Mouse (Mus musculus) macrophage (primary cell): Measurements from ENCODE around the gene Ipo7. TPM values are rescaled to one million over a fixed set of nuclear protein-coding genes. Genes with fewer than 3 reads are reported as not detected.

ENCODE experiments used
- H3K27ac ChIP-seq: fragments of 350-480 bp; formaldehyde crosslinking; 2 replicates; pipeline ENCODE4 v1.9.0; 2021
- H3K36me3 ChIP-seq: fragments of 350-480 bp; formaldehyde crosslinking; 2 replicates; pipeline ENCODE4 v1.9.0; 2021; ENCODE audit errors: inconsistent target
- H3K4me3 ChIP-seq: fragments of 350-480 bp; formaldehyde crosslinking; 2 replicates; pipeline ENCODE4 v1.9.0; 2021; ENCODE audit errors: inconsistent target
- H3K79me2 ChIP-seq: fragments of 350-480 bp; formaldehyde crosslinking; 2 replicates; pipeline ENCODE4 v1.9.0; 2021; ENCODE audit errors: inconsistent target
- WGBS: methylation state at CpG from one replicate; pipeline ENCODE4 v1.1.7; 2026; ENCODE audit warnings: inconsistent platforms; ENCODE audit not compliant: missing documents; 5-methylcytosine and 5-hydroxymethylcytosine counted together
- polyA plus RNA-seq: library from polyadenylated mRNA; stranded (reverse); fragments of 250-400 nt; gene quantifications from 3 replicates; pipeline ENCODE4 v1.2.4, GENCODE M21; 2018; ENCODE audit warnings: inconsistent platforms

Ipo7 gene
- polyA plus RNA-seq, 1 experiment from 2014 or later, result 47.9 TPM

DNA sequence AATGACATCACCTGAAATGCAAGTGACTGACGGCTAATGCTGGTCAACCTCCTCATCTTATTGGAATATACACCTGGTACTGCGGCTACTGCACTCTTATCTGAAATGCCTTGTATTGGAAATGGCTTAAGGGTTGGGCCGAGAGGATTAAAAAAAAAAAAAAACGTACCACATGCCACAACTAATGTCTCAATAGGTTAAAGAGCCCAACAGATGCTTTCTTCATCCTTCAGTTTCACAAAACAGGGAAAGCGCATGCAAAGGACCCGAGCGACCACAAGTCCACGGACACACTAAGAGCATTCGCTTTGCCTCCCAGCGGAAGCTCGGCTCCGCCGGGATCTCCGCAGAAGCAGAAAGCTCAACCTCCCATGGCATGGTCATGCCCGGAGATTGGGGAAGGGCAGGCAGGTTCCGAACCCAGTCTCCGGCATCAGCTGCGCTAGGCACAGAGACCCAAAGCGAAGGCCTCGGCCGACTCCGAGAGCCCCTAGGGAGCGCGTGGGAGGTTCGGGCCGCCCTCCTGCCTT is 42.7 kb downstream of the Ipo7 start:
- WGBS, result 0% methylated on average over 26 of the region's 26 CpGs
- peak overlapping the region; percentile 94 for H3K4me3 ChIP-seq
- peak overlapping the region; percentile 97 for H3K27ac ChIP-seq
- H3K36me3 ChIP-seq, result peaks cover 9% of the 10 kb centered on the region; the same call in 1 of the 2 replicates
- peaks cover 47% of the 10 kb centered on the region for H3K79me2 ChIP-seq

DNA sequence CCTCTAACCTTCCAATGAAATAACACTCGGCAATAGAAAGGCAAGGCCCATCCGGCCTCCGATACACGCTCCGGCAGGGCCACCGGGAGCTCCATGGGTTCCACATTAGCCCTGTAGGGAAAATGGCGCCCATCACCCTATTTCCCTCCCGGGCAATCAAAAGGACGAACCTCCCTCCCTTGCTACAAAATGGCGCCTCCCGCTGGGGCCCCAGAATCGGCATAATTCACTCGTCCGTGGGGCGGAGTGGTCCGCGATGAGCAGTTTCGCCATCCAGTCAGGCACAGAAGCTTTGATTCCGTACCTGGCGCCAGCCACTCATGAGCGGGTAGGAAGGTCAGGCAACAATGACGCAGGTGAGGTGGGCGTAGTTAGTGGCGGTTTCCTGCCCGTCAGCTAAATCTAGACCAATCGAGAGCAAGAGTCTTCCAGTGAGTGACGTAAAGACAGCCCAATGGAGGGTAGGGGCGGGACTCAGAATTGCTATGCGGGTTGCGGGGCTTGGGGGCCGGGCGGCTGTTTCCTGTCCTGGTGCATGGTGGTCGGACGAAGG is 43.2 kb downstream of the Ipo7 start, which contains the start of gene Zfp143:
TSS of gene Zfp143 (plus strand) at position 19 of the 553 bp plus-strand sequence.
- Histone ChIP-seq H3K79me2 (peaks cover 52% of the 10 kb centered on the region), H3K27ac (peak within 1 kb of the TSS; percentile 97), H3K36me3 (0 out of 2 replicates have a peak, but pooled peaks cover 5% of the 10 kb centered on the region), H3K4me3 (peak within 1 kb of the TSS; percentile 94)
- WGBS, result under 1% methylated on average over 32 of the region's 34 CpGs

- peak overlapping the region; percentile 68 for H3K27ac ChIP-seq
- H3K79me2 ChIP-seq, result peaks cover 57% of the 10 kb centered on the region
- peak overlapping the region; percentile 28 for H3K4me3 ChIP-seq
- H3K36me3 ChIP-seq, result no peaks in the 10 kb centered on the region
- under 1% methylated on average over 45 of the region's 48 CpGs for WGBS
Measured at GRCm38 (mm10) chr7:110061752-110062273, 43.7 kb downstream of the Ipo7 start.

- H3K27ac ChIP-seq, result no peak overlapping the region
- peaks cover 77% of the 10 kb centered on the region for H3K79me2 ChIP-seq
- 95% methylated on average over 8 of the region's 9 CpGs for WGBS
- H3K36me3 ChIP-seq, result peaks cover 8% of the 10 kb centered on the region; the same call in 1 of the 2 replicates
- no peak overlapping the region for H3K4me3 ChIP-seq
Measured at GRCm38 (mm10) chr7:110063731-110064130, 45.7 kb downstream of the Ipo7 start.

DNA sequence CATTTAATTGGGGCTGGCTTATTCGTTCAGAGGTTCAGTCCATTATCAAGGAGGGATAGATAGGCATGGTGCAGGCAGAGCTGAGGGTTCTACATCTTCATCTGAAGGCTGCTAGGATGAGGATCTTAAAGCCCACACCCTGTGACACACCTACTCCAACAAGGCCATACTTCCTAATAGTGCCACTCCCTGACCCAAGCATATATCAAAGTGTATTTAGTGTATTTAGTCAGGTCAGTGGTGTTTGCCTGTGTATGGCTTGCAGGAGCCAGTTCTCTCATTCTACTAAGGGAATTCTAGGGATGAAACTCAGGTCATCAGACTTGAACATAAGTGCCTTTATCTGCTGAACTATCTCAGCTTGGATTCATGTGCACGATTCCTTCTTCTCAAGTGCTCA is 51.0 kb downstream of the Ipo7 start:
- 94% methylated on average over 2 of the region's 2 CpGs for WGBS
- peaks cover 50% of the 10 kb centered on the region for H3K79me2 ChIP-seq
- H3K4me3 ChIP-seq, result no peak overlapping the region
- H3K27ac ChIP-seq, result no peak overlapping the region
- peaks cover 41% of the 10 kb centered on the region for H3K36me3 ChIP-seq

- Histone ChIP-seq H3K27ac (no peak overlapping the region), H3K79me2 (no peaks in the 10 kb centered on the region), H3K4me3 (no peak overlapping the region), H3K36me3 (peaks cover 76% of the 10 kb centered on the region)
- 92% methylated on average over 4 of the region's 5 CpGs for WGBS
Measured at GRCm38 (mm10) chr7:110078168-110078567, 60.1 kb downstream of the Ipo7 start.

DNA sequence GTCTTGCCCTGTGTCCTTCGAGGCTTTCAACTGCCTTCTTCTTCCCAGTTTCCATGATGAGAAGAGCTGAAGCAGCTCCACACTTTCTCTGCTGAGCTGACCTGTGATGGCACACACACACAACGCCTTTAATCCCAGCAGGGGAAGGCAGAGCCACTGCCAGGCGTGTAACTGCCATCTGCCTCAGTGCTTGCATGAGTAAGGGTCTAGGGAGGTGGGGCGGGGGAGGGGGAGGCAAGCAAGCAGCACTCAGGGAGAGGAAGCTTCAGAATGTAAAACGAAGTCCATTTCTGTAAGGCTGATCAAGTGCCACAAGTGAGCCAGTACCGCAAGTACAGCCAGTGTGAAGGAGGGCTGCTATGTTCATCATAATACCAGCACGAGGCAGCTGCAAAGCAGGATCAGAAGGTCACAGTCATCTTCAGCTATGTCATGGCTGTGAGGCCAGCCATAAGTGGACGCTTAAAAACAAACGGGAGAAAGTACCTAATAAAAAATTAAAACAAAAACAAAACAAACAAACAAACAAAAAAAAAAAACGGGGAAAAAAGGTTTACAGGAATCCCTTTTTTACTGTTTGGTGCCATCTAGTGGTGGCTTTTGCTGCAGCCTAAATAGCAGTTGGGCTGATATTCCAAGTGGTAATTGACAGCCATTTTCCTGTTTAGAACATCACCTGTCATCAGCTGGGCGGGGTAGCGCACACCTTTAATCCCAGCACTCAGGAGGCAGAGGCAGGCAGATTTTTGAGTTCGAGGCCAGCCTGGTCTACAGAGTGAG is 65.5 kb downstream of the Ipo7 start:
- 77% methylated on average over 12 of the region's 13 CpGs for WGBS
- no peak overlapping the region for H3K4me3 ChIP-seq
- no peak overlapping the region for H3K27ac ChIP-seq
- H3K79me2 ChIP-seq, result no peaks in the 10 kb centered on the region
- peaks cover 83% of the 10 kb centered on the region for H3K36me3 ChIP-seq

DNA sequence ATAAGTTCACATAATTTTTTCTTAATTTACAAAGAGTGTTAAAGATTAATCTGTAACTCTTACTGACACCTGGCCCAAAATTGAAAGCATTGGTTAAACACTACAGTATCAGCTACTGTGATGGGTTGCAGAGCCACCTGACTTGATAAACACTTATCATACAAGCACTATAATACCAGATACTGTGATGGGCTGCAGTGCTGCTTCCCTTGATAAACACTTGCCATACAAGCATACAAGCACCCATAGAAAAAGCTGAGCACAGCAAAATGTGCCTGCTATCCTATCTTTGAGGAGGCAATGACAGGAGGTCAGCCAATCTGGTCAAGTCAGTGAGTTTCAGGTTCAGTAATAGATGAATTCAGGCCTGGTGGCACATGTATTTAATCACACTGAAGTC is 67.1 kb downstream of the Ipo7 start:
- Histone ChIP-seq H3K4me3 (no peak overlapping the region), H3K27ac (no peak overlapping the region), H3K79me2 (no peaks in the 10 kb centered on the region), H3K36me3 (peaks cover 77% of the 10 kb centered on the region)

DNA sequence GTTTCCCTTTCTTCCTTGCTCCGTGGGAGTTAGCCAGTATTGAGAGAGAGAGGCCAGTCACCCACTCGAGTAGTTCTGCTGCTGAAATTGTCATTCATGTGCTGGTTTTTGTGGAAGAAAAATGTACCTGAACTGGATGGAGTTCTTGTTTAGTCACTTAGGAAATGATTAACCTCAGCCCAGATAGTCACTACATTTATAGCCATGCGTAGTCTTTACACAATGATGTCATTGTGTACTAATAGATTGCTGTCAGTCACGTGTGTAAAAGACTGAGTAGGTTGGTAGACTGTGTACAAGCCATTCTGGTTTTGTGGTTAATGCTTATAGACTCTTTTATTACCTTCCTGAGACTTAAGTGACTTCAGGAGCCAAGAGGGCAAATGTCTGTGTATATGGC is 69.8 kb downstream of the Ipo7 start:
- no peak overlapping the region for H3K4me3 ChIP-seq
- H3K27ac ChIP-seq, result no peak overlapping the region
- peaks cover 78% of the 10 kb centered on the region for H3K36me3 ChIP-seq
- WGBS, result 95% methylated on average over 4 of the region's 4 CpGs
- H3K79me2 ChIP-seq, result no peaks in the 10 kb centered on the region

DNA sequence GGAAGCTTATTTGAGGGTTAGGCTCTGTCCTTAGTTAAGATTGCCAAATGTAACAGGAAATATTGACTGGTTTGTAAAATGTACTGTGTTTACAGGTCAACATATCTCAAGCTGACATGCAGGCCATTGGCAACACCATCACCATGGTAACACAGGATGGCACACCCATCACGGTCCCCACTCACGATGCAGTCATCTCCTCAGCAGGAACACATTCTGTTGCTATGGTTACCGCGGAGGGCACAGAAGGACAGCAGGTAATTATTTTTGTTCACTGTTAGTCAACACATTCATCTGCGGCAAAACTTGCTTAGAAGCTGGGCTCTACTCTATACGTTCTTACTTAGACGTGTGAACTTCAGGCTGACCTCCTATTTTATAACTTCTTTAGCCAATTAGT is 73.6 kb downstream of the Ipo7 start:
- 93% methylated on average over 7 of the region's 7 CpGs for WGBS
- Histone ChIP-seq H3K4me3 (no peak overlapping the region), H3K36me3 (peaks cover 69% of the 10 kb centered on the region), H3K27ac (no peak overlapping the region), H3K79me2 (no peaks in the 10 kb centered on the region)

DNA sequence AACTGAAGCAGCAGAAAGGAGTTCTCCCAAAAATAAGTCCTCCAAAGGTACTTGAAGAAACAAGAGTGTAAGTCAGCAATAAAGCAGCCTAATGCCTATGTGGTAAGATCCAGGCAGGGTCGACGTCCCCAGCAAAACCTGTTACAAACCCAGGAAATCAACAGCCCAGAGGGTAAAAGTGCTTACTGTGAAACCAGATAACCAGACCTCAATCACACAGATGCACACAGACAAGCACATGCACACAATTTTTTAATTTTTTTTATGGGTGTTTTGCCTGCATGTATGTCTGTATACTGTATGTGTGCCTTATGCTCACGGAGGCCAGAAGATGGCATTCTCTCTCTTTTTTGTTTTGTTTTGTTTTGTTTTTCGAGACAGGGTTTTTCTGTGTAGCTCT is 78.3 kb downstream of the Ipo7 start:
- peaks cover 40% of the 10 kb centered on the region for H3K36me3 ChIP-seq

DNA sequence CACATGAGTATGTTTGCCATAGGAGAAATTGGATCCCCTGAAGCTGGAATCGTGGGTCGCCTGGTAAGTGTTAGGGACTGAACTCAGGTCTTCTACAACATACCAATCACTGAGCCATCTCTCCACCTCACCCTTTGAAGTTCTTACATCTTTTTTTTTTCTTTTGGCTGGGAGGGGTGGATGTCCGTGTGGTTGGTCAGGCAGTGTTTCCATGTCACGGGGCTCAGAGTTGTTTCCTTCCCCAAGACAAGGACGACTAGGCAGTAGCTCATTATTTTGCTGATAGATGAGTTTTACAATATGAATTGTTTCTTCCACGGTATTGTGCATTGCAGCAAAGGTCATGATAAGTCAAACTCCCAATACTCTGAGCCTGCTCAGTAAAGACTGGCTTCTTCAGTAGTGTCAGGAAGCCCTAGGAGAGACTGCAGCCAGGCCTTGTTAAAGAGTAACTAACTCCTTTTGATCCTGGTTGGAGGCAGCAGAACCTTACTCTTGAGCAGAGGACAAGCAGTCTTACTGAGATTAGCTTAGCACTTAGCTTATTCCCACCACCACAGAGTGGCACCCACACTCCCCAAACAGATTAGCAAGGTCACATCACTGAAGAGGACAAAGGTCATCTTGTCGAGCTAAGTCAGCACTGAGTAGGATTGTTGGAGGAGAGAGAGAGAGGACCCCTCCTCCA is 79.2 kb downstream of the Ipo7 start:
- H3K27ac ChIP-seq, result peak overlapping the region; percentile 57

More for the DNA sequence above, 78.3 kb downstream of the Ipo7 start:
- 87% methylated on average over 4 of the region's 4 CpGs for WGBS
- no peak overlapping the region for H3K27ac ChIP-seq
- H3K4me3 ChIP-seq, result no peak overlapping the region
- H3K79me2 ChIP-seq, result no peaks in the 10 kb centered on the region

DNA sequence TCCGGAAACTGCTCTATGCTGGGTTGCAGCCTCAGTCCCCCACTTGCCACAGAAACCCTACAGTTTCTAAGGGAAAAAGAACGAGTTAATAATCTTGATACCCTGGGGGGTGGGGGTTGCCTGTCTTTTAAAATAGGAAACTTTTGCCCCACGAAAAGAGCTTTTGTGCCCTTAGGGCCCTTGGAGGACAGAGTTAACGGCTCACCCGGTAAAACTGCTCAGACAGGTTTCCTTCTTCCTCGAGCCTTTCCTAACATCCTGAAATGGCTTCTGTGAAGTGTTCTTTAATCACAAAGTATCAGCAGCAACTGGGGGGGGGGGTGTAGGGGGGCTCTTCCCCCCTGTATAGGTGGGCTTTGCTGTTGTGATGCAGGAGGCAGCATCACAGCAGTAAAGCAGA is 82.8 kb downstream of the Ipo7 start:
- Histone ChIP-seq H3K36me3 (peaks cover 1% of the 10 kb centered on the region; the same call in 1 of the 2 replicates), H3K27ac (no peak overlapping the region), H3K79me2 (no peaks in the 10 kb centered on the region), H3K4me3 (no peak overlapping the region)
- WGBS, result 69% methylated on average over 6 of the region's 6 CpGs

More for the DNA sequence above, 79.2 kb downstream of the Ipo7 start:
- Histone ChIP-seq H3K4me3 (no peak overlapping the region), H3K79me2 (no peaks in the 10 kb centered on the region), H3K36me3 (peaks cover 31% of the 10 kb centered on the region)
- 69% methylated on average over 7 of the region's 7 CpGs for WGBS

DNA sequence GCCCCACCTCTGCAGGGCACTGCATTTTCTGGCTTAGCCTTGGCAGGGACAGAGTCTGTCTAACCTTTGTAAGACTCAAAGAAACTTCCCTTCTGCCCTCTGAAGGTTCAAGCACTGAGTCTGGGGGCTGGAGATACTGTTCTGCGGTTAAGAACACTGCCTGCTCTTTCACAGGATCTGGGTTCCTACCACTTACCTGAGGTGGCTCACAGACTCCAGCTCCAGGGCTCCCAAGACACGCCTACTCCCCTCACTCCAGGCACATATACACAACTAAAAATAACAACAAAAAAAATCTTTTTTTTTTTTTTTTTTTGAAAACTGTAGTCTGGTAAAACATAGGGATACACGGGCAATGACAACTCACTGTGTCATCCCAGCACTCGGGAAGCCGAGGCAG is 83.2 kb downstream of the Ipo7 start:
- Histone ChIP-seq H3K36me3 (no peaks in the 10 kb centered on the region), H3K4me3 (no peak overlapping the region), H3K79me2 (no peaks in the 10 kb centered on the region), H3K27ac (no peak overlapping the region)
- 94% methylated on average over 5 of the region's 5 CpGs for WGBS
